ENCODE assay signal across 24 mouse cellular contexts in genomic region chr10:99328568-99328967, GRCm38 (mm10).
"Had no signal": no experiment of that assay in that cellular context is flagged by ENCODE, and none has a peak within 500 bp of the region (broad histone marks: within the 10 kb centered on the region; RNA-seq: fewer than 3 reads in every experiment).

No protein-coding gene starts in this region.

- H3K9ac ChIP-seq: heart, embryonic 12.5 days; hindbrain, embryonic 12.5 days; hindbrain, embryonic 14.5 days; intestine, embryonic 15.5 days; limb, embryonic 13.5 days; limb, embryonic 15.5 days; liver, embryonic 12.5 days; liver, embryonic 14.5 days had no signal

- H3K27me3 ChIP-seq: heart, embryonic 12.5 days; hindbrain, embryonic 12.5 days; intestine, embryonic 15.5 days; limb, embryonic 13.5 days; limb, embryonic 15.5 days; liver, embryonic 12.5 days had no signal

- ATAC-seq: hindbrain, embryonic 16.5 days; inflammation-experienced regulatory T-cells, adult 6 months; intestine, embryonic 15.5 days; intestine, postnatal 0 days; liver, embryonic 12.5 days had no signal

- DNase-seq: gastrocnemius, postnatal 14 days; gastrocnemius, postnatal 36 days; heart, postnatal 10 days; heart, postnatal 36 days; kidney, adult 18-20 months; kidney, adult 8-10 months; kidney, postnatal 10 days; kidney, postnatal 25 days; kidney, postnatal 4 days; left cerebral cortex, postnatal 4 days had no signal

- H3K36me3 ChIP-seq: heart, embryonic 10.5 days; heart, embryonic 12.5 days; hindbrain, embryonic 10.5 days; hindbrain, embryonic 12.5 days; intestine, embryonic 15.5 days; limb, embryonic 13.5 days; limb, embryonic 15.5 days; liver, embryonic 12.5 days had no signal

- H3K27ac ChIP-seq: heart, embryonic 10.5 days; hindbrain, embryonic 10.5 days; hindbrain, embryonic 12.5 days; hindbrain, embryonic 14.5 days; intestine, embryonic 15.5 days; layer of hippocampus, adult 2 months; limb, embryonic 13.5 days; limb, embryonic 15.5 days; liver, embryonic 12.5 days; liver, embryonic 14.5 days had no signal

- H3K4me1 ChIP-seq: heart, embryonic 10.5 days; heart, embryonic 12.5 days; hindbrain, embryonic 10.5 days; intestine, embryonic 15.5 days; limb, embryonic 15.5 days; liver, embryonic 12.5 days had no signal

- H3K4me3 ChIP-seq: heart, embryonic 10.5 days; heart, embryonic 12.5 days; hindbrain, embryonic 10.5 days; hindbrain, embryonic 12.5 days; intestine, embryonic 15.5 days; layer of hippocampus, adult 2 months; limb, embryonic 13.5 days; limb, embryonic 15.5 days; liver, embryonic 12.5 days had no signal

- H3K4me2 ChIP-seq: heart, embryonic 12.5 days; hindbrain, embryonic 12.5 days; hindbrain, embryonic 14.5 days; intestine, embryonic 15.5 days; limb, embryonic 13.5 days; limb, embryonic 15.5 days; liver, embryonic 12.5 days had no signal

- H3K9me3 ChIP-seq: heart, embryonic 10.5 days; heart, embryonic 12.5 days; hindbrain, embryonic 10.5 days; hindbrain, embryonic 12.5 days; intestine, embryonic 15.5 days; limb, embryonic 13.5 days; limb, embryonic 15.5 days; liver, embryonic 12.5 days had no signal
